In genomic region chr3:142645949-142646348, GRCm38 (mm10) we compare ENCODE assay signal across 11 mouse cellular contexts. TPM values are rescaled to one million over a fixed set of nuclear protein-coding genes. Genes with fewer than 3 reads are reported as not detected.
DNase-seq lines count a peak whose midpoint lies in the region; ATAC-seq and TF ChIP-seq lines count a peak whose summit lies in the region.
"Not testable (repeated sequence)": the region's sequence is repeated elsewhere in the genome, so short reads cannot be mapped to it uniquely, and the experiment has no call there.
"Had no signal": no experiment of that assay in that cellular context is flagged by ENCODE, and none has a peak within 500 bp of the region (broad histone marks: within the 10 kb centered on the region; RNA-seq: fewer than 3 reads in every experiment).

No protein-coding gene starts in this region.

- not testable (repeated sequence) for TF ChIP-seq POLR2A in liver, adult 2 months (IDR thresholded peaks at IDR 0.05; ENCODE audit: extremely low read depth, insufficient read depth, low read length)

- H3K79me2 ChIP-seq in liver, adult 2 months (ENCODE audit: control insufficient read depth, insufficient read depth, low read length): not testable (repeated sequence)

- not testable (repeated sequence) for H3K4me3 ChIP-seq in liver, adult 2 months (ENCODE audit: insufficient read depth, low read depth, low read length)

- H3K9ac ChIP-seq in liver, adult 2 months (ENCODE audit: low read depth, low read length): not testable (repeated sequence)

- not testable (repeated sequence) for H3K4me1 ChIP-seq in liver, adult 2 months (ENCODE audit: control insufficient read depth, insufficient read depth, low read length)

- not testable (repeated sequence) for H3K27ac ChIP-seq in liver, adult 2 months (replicated peaks; ENCODE audit: insufficient read depth, low read depth, low read length)

- H3K36me3 ChIP-seq in liver, adult 2 months (ENCODE audit: control insufficient read depth, insufficient read depth, low read length): not testable (repeated sequence)

- peak; percentile 61 for TF ChIP-seq CTCF in liver, adult 2 months (IDR thresholded peaks at IDR 0.05; ENCODE audit: low read depth, low read length)

- WGBS in liver, adult 2 months: 8% methylated on average over 2 of the region's 2 CpGs

- H3K27me3 ChIP-seq in liver, adult 2 months (ENCODE audit: control insufficient read depth, insufficient read depth, low read length): not testable (repeated sequence)

- DNase-seq in adrenal gland, postnatal 36 days: peak; percentile 66 to 81
- DNase-seq in embryo, embryonic 10.5 days (ENCODE audit: low spot score): peak; percentile 82
- DNase-seq in heart, adult 18-20 months: peak; percentile 53 to 91
- DNase-seq in kidney, postnatal 14 days: peak; percentile 71
- DNase-seq in liver, adult 2 months (ENCODE audit: extremely low read depth, low read depth, low spot score): peak; percentile 55
- DNase-seq in testis, postnatal 10 days (ENCODE audit: low spot score): peak; percentile 83

- ATAC-seq in CD4-positive, CD25-positive, alpha-beta regulatory T cell, adult 4 months: peak; percentile 89
- peak; percentile 75; the same call in 1 of the 2 replicates for ATAC-seq in neutrophil, adult 5-6 weeks (ENCODE audit: extremely low read depth, insufficient number of reproducible peaks, low FRiP score, poor library complexity, severe bottlenecking)

RNA-seq across cellular contexts. Expression of gene Gbp2, which starts 25.5 kb away (rescaled TPM):
- polyA plus RNA-seq in CD4-positive, CD25-positive, alpha-beta regulatory T cell, adult 4 months (2017; shearing (Covaris generic)): 100 to 1,000 TPM; 157 to 166 TPM
- total RNA-seq in adrenal gland, postnatal 36 days (2021): 10 to 100 TPM; 14.2 to 20.9 TPM
- total RNA-seq in heart, adult 18-20 months (2021): 10 to 100 TPM; 11.5 to 24.6 TPM
- 9.3 and 9.4 TPM in 2 replicates for total RNA-seq in liver, adult 2 months (2014; rRNA removed)
- 2.6 and 3.6 TPM in 2 replicates for polyA plus RNA-seq in liver, adult 2 months (2012; rRNA removed)
- total RNA-seq in neutrophil, adult 5-6 weeks (2017): 79.4 and 83.7 TPM in 2 replicates

RNA-seq across cellular contexts. Expression of gene Gbp2b, which starts 51.3 kb away (rescaled TPM):
- polyA plus RNA-seq in CD4-positive, CD25-positive, alpha-beta regulatory T cell, adult 4 months (2017; shearing (Covaris generic)): 10 to 100 TPM; 27.5 to 35.1 TPM
- under 1 TPM; 0.20 to 0.26 TPM for total RNA-seq in adrenal gland, postnatal 36 days (2021)
- total RNA-seq in heart, adult 18-20 months (2021): under 1 TPM; 0.27 to 0.41 TPM
- total RNA-seq in liver, adult 2 months (2014; rRNA removed): 2.8 and 4.1 TPM in 2 replicates
- 0.37 and 0.72 TPM in 2 replicates for polyA plus RNA-seq in liver, adult 2 months (2012; rRNA removed)
- total RNA-seq in neutrophil, adult 5-6 weeks (2017): not detected in 2 replicates
- polyA plus RNA-seq: heart, embryonic 12.5 days; liver, embryonic 16.5 days; stomach, embryonic 14.5 days had no signal

RNA-seq across cellular contexts. Expression of gene Kyat3, which starts 54.9 kb away (rescaled TPM):
- polyA plus RNA-seq in CD4-positive, CD25-positive, alpha-beta regulatory T cell, adult 4 months (2017; shearing (Covaris generic)): 1 to 10 TPM; 5.5 to 7.8 TPM
- total RNA-seq in adrenal gland, postnatal 36 days (2021): 10 to 100 TPM; 15.7 to 36.3 TPM
- total RNA-seq in heart, adult 18-20 months (2021): 10 to 100 TPM; 33.4 to 37.8 TPM
- total RNA-seq in liver, adult 2 months (2014; rRNA removed): 369 and 383 TPM in 2 replicates
- 56.4 and 58.9 TPM in 2 replicates for polyA plus RNA-seq in liver, adult 2 months (2012; rRNA removed)
- total RNA-seq in neutrophil, adult 5-6 weeks (2017): 5.0 and 6.6 TPM in 2 replicates
